Mouse (Mus musculus) naive thymus-derived CD4-positive, alpha-beta T cell, adult 2 months (primary cell): ENCODE measurements around the gene Nedd4.

Experiments used
- DNase-seq: peaks from one replicate; pipeline ENCODE4 v3.0.0-alpha.2; 2011; ENCODE audit warnings: low read depth

Nedd4 gene

DNA sequence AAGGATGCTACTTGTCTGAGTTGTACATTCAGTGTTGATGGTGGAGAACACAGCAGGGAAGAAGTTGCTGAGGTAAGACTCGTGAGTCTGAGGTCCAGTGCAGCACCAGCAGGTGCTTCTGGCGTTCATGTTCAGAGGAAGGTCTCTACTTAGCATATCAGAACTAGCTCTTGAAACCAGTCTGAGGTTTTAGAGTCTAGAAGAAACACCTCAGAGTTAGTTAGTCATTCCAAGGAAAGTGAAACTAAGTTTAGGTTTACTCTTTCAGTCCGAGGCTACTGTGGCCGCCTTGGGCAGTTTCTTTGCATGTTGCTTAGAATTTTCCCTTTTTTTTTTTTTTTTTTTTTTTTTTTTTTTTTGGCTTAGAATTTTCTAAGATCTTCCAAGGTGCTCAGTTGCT is 16.6 kb downstream of the Nedd4 start:
- no peak for DNase-seq

DNA sequence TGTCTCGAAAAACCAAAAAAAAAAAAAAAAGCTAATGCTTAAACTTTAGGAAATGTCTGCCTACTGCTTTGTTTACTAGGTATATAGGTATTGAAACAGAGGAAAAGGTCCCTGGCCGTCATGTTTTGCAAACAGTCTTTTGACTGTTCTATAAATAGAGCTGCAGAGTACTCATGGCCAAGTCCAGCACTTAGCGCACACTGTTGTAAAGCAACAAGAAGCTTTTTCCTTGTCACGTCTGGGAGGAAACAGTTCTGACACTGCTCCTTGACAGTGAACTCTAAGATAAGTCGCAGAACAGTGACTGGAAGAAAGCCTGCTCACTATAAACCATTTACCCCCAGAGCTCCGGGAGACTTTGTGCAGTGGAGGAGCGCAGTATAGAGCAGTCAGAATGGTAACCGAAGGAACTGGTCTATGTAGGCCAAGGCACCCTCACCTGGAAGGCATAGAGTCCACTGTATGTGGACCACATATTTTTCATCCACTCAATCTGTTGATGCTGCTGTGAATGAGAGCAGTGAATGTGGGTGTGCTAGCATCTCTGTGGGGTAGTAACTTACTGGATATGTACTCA is 19.6 kb downstream of the Nedd4 start:
- DNase-seq = no peak

GRCm38 (mm10) chr9:72683268-72683667 is 21.1 kb downstream of the Nedd4 start:
- DNase-seq = no peak

DNA sequence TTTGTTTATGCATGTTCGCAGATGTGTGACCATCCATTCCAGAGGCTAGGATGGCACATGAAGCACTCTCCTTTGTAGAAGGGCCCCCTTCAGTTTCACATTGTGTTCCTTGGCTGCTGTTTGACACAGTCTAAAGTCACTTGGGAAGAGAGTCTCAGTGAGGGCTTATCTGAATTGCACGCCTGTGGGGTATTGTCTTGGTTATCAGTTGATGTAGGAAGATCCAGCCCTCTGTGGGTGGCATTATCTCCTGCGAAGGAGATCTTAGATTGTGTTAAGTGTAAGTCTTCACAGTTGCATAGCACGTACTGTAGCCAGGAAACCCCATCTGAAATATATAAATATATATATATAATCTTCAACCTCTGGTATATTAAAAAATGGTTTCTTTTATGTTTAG is 23.1 kb downstream of the Nedd4 start:
- DNase-seq = no peak

DNA sequence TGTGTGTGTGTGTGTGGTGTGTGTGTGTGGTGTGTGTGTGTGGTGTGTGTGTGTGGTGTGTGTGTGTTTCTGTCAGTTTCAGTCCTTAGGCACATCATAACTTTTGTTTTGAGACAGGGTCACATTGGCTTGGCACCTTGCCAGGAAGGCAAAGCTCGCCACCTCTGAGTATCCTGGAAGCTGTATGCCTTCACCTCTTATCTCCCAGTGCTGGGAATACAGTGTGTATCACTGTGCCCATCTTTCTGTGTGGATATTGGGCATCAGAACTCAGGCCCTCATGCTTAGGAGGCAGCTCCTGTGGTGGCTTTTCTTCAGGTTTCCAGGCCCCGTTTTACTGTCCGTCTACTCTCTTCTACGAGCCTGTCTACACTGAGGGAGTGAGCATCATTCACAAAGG is 24.4 kb downstream of the Nedd4 start:
- no peak for DNase-seq

DNA sequence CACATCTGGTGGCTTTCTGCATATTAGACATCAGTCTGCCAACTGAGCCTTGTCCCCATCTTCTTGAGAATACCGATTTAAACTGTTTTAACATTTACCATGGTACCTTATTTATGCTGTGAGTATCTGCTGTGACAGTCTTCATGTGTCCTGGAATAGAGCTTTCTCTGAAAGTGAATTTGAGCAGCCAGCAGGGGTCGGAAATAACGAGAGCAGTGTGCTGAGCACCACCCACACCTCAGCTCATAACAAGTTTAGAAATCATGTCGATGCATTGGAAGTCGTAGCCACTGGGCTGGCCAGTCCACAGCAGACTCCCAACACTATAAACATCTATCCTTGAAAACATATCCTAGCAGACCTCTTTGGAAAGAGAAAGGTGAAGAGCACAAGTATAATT is 27.4 kb downstream of the Nedd4 start:
- no peak for DNase-seq

- DNase-seq = no peak
These were observed 28.7 kb downstream of the Nedd4 start for GRCm38 (mm10) chr9:72690811-72691210.

GRCm38 (mm10) chr9:72691942-72692341 is 29.8 kb downstream of the Nedd4 start:
- DNase-seq = no peak

GRCm38 (mm10) chr9:72693081-72693696 is 31.0 kb downstream of the Nedd4 start:
- no peak for DNase-seq

DNA sequence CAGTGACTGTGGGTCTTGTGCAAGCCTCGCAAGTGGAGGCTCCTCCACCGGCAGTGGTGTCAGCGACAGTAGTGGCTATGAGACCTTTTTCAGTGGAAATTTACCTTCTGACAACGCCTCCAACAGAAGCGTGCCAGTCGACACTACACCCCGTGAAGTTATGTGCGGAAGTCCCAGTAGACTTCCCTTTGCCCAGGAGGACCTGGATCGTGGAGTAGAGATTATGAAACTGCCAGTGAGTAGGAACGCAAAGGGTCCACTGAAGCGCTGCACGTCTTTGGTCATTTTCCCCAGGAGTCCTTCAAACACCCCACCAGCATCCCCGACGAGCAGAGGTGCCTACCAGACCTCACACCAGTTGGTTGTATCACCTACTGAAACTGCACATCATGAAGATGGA is 31.7 kb downstream of the Nedd4 start:
- DNase-seq = no peak

DNA sequence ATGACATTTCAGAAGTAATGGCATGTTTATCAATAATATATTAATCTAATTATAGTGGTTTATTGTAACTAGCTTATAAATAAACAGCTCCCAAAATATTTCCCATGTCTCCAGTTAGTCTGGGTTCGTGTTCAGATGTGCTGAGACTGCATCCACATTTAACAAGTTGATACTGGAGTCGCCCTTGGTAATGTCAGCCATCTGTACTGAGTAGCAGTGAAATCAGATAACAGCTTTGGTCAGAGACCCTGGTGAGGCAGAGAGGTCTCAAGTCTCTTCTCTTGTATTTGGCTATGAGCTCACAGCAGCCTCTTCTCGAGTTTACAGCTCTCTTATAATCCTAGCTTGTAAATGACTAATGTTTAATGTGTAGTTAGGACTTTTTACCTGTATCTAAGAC is 34.4 kb downstream of the Nedd4 start:
- no peak for DNase-seq

DNA sequence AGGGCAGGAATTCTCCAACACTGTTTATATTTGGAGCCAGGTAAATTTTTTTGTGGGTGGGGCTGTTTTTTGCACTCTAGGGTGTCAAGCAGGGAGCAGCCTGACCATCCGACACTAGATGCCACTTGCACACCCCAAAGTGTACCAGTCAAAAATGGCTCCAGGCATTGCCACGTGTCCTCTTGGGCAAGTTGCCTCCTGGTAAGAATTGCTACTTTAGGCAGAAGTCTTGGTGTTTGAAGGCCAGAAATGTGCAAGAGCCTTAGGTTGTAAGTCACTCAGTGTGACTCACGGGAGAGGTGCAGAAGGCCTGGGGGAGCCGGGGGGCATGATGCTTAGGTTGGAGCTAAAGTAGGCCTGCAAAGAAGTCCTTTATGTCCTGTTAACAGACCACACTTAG is 35.6 kb downstream of the Nedd4 start:
- DNase-seq = no peak

- DNase-seq = no peak
These were observed 37.6 kb downstream of the Nedd4 start for GRCm38 (mm10) chr9:72699702-72700101.

DNA sequence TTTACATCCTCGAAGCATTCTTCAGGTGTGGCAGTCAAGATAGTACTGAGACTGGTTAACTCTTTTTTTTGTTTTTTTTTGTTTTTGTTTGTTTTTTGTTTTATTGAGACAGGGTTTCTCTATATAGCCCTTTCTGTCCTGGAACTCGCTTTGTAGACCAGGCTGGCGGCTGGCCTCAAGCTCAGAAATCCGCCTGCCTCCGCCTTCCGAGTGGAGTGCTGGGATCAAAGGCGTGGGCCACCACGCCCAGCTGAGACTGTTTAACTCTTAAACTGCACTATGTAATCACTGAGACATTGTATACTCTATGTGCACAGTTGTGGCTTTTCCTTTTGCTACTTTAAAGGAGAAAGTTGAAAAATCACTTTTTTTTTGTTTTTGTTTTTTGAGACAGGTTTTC is 39.3 kb downstream of the Nedd4 start:
- DNase-seq = no peak

GRCm38 (mm10) chr9:72702075-72702474 is 39.9 kb downstream of the Nedd4 start:
- DNase-seq = no peak

- DNase-seq = no peak
These were observed 41.0 kb downstream of the Nedd4 start for GRCm38 (mm10) chr9:72703142-72703541.

- no peak for DNase-seq
These were observed 41.6 kb downstream of the Nedd4 start for GRCm38 (mm10) chr9:72703754-72704153.

- DNase-seq = no peak
These were observed 43.1 kb downstream of the Nedd4 start for GRCm38 (mm10) chr9:72705270-72705669.

GRCm38 (mm10) chr9:72707999-72708398 is 45.9 kb downstream of the Nedd4 start:
- no peak for DNase-seq

DNA sequence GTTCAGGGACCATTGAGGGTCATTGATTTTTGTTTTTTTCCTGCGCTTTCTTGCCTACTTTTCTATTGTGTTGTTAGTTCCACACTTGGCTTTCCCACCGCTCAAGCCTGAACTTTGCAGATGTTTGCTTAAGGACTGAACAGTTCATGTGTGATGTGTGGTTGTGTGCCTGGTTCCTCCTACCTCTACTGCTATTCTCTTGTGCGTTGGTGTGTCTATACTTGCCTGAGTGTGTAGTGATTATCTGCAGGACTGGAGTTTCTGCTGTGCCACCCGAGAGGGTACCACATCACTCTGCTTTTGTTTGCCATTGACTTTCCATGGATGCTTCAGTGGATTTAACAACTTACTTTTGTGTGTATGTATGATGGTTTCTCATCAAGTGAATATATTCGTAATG is 46.5 kb downstream of the Nedd4 start:
- DNase-seq = no peak

- no peak for DNase-seq
These were observed 47.9 kb downstream of the Nedd4 start for GRCm38 (mm10) chr9:72710060-72710459.

GRCm38 (mm10) chr9:72714945-72715344 is 52.8 kb downstream of the Nedd4 start:
- no peak for DNase-seq

DNA sequence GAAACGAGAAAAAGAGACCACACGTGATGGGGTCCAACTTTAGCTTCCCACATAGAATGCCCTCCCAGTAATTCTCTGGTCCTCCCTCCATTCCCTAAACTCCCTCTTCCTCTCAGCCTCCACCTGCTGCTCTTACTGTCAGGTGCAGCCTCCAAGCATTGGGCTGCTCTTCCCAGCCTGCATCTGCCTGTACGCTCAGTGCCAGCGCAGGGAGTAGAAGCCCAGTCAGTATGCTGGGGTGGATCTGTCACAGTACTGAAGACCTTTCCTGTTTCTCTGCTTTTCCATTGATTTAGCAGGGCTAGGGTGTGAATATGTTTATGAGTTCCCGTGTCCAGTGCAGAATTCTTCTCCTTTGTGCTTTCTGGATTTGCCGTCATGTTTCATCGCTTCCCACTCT is 54.1 kb downstream of the Nedd4 start:
- no peak for DNase-seq

GRCm38 (mm10) chr9:72719143-72719542 is 57.0 kb downstream of the Nedd4 start:
- no peak for DNase-seq
